Mouse (Mus musculus): ENCODE measurements around the gene Dcst2. TPM values are rescaled to one million over a fixed set of nuclear protein-coding genes. Genes with fewer than 3 reads are reported as not detected.
A peak's percentile ranks its signal among the peaks of the same experiment; 100 is the strongest.

Gene Dcst2
- polyA plus RNA-seq, 1 experiment = not detected

DNA sequence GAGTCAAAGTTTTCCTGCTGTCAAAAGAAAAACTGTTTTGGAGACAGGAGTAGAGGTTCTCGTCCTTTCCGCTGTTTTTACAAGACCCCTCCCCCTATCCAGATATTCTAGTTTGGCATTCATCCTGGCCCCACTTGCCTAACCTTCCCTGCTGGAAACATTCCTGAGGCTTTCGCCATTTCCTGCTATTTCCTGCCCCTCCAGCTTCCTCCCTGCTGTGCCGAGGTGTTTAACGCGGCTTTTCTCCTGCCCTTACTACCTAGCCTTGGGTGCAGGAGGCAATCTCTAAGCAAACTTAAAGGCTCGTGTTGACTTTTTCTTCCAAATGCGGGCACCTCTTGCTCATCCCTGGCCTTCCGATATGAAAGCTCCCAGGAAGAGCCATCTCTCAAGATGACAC lies 57.8 kb downstream of the Dcst2 start:
- peaks cover 3% of the 10 kb centered on the region for H3K9me3 ChIP-seq (ENCODE audit: control insufficient read depth, low read length)
- H3K4me1 ChIP-seq (ENCODE audit: control insufficient read depth) = peaks cover 71% of the 10 kb centered on the region
- H3K36me3 ChIP-seq (ENCODE audit: control insufficient read depth) = peaks cover 58% of the 10 kb centered on the region
- no peak for TF ChIP-seq TAL1 (IDR thresholded peaks at IDR 0.05; ENCODE audit: low read length)
- TF ChIP-seq GATA1 (IDR thresholded peaks at IDR 0.05; ENCODE audit: low read length) = no peak
- peak overlapping the region; percentile 96 for H3K4me3 ChIP-seq (replicated peaks)
- no peaks in the 10 kb centered on the region for H3K27me3 ChIP-seq (ENCODE audit: control insufficient read depth)

DNA sequence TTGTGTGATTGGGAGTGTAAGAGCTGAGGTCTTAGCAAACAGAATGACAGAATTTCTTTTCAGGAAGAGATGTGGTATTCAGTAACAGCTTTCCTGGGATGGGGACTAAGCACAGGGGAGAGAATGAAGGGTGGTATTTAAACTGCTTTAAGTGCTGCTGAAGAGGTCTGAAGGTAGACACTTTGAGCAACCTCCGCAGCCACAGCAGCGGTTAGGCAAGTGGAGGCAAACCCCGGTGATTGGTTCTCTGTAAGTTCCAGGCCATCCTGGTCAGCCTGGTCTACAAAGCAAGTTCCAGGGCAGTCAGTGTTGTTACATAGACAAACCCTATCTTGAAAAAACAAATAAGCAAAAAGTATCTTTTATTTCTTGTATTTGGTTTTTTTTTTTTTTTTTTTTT lies 58.2 kb downstream of the Dcst2 start:
- TF ChIP-seq TAL1 (IDR thresholded peaks at IDR 0.05; ENCODE audit: low read length) (no peak), GATA1 (IDR thresholded peaks at IDR 0.05; ENCODE audit: low read length) (no peak)
- Histone ChIP-seq H3K9me3 (ENCODE audit: control insufficient read depth, low read length) (peaks cover under 1% of the 10 kb centered on the region), H3K27me3 (ENCODE audit: control insufficient read depth) (no peaks in the 10 kb centered on the region), H3K4me3 (replicated peaks) (peak overlapping the region; percentile 96), H3K36me3 (ENCODE audit: control insufficient read depth) (peaks cover 58% of the 10 kb centered on the region), H3K4me1 (ENCODE audit: control insufficient read depth) (peaks cover 75% of the 10 kb centered on the region)

- no peak for TF ChIP-seq GATA1 (IDR thresholded peaks at IDR 0.05; ENCODE audit: low read length)
- no peaks in the 10 kb centered on the region for H3K27me3 ChIP-seq (ENCODE audit: control insufficient read depth)
- peak overlapping the region; percentile 71 for H3K4me3 ChIP-seq (replicated peaks)
- no peaks in the 10 kb centered on the region for H3K9me3 ChIP-seq (ENCODE audit: control insufficient read depth, low read length)
- peaks cover 80% of the 10 kb centered on the region for H3K4me1 ChIP-seq (ENCODE audit: control insufficient read depth)
- peaks cover 58% of the 10 kb centered on the region for H3K36me3 ChIP-seq (ENCODE audit: control insufficient read depth)
These were observed 58.6 kb downstream of the Dcst2 start for GRCm38 (mm10) chr3:89420421-89420820.

- peaks cover 58% of the 10 kb centered on the region for H3K36me3 ChIP-seq (ENCODE audit: control insufficient read depth)
- TF ChIP-seq GATA1 (IDR thresholded peaks at IDR 0.05; ENCODE audit: low read length) = no peak
These were observed 59.4 kb downstream of the Dcst2 start for GRCm38 (mm10) chr3:89421002-89421774.

GRCm38 (mm10) chr3:89421810-89422473 lies 60.2 kb downstream of the Dcst2 start:
- no peak for TF ChIP-seq TAL1 (IDR thresholded peaks at IDR 0.05; ENCODE audit: low read length)
- TF ChIP-seq GATA1 (IDR thresholded peaks at IDR 0.05; ENCODE audit: low read length) = no peak
- Histone ChIP-seq H3K36me3 (ENCODE audit: control insufficient read depth) (peaks cover 58% of the 10 kb centered on the region), H3K9me3 (ENCODE audit: control insufficient read depth, low read length) (no peaks in the 10 kb centered on the region), H3K4me1 (ENCODE audit: control insufficient read depth) (peaks cover 84% of the 10 kb centered on the region), H3K4me3 (replicated peaks) (peak overlapping the region; percentile 71), H3K27me3 (ENCODE audit: control insufficient read depth) (no peaks in the 10 kb centered on the region)

More at GRCm38 (mm10) chr3:89421002-89421774, 59.4 kb downstream of the Dcst2 start:
- no peaks in the 10 kb centered on the region for H3K9me3 ChIP-seq (ENCODE audit: control insufficient read depth, low read length)
- peak overlapping the region; percentile 71 for H3K4me3 ChIP-seq (replicated peaks)
- peaks cover 84% of the 10 kb centered on the region for H3K4me1 ChIP-seq (ENCODE audit: control insufficient read depth)
- no peaks in the 10 kb centered on the region for H3K27me3 ChIP-seq (ENCODE audit: control insufficient read depth)

GRCm38 (mm10) chr3:89422556-89423205 lies 60.9 kb downstream of the Dcst2 start:
- no peaks in the 10 kb centered on the region for H3K27me3 ChIP-seq (ENCODE audit: control insufficient read depth)
- no peaks in the 10 kb centered on the region for H3K9me3 ChIP-seq (ENCODE audit: control insufficient read depth, low read length)
- H3K4me1 ChIP-seq (ENCODE audit: control insufficient read depth) = peaks cover 86% of the 10 kb centered on the region
- peak overlapping the region; percentile 71 for H3K4me3 ChIP-seq (replicated peaks)
- H3K36me3 ChIP-seq (ENCODE audit: control insufficient read depth) = peaks cover 66% of the 10 kb centered on the region
- no peak for TF ChIP-seq GATA1 (IDR thresholded peaks at IDR 0.05; ENCODE audit: low read length)
- no peak for TF ChIP-seq TAL1 (IDR thresholded peaks at IDR 0.05; ENCODE audit: low read length)

DNA sequence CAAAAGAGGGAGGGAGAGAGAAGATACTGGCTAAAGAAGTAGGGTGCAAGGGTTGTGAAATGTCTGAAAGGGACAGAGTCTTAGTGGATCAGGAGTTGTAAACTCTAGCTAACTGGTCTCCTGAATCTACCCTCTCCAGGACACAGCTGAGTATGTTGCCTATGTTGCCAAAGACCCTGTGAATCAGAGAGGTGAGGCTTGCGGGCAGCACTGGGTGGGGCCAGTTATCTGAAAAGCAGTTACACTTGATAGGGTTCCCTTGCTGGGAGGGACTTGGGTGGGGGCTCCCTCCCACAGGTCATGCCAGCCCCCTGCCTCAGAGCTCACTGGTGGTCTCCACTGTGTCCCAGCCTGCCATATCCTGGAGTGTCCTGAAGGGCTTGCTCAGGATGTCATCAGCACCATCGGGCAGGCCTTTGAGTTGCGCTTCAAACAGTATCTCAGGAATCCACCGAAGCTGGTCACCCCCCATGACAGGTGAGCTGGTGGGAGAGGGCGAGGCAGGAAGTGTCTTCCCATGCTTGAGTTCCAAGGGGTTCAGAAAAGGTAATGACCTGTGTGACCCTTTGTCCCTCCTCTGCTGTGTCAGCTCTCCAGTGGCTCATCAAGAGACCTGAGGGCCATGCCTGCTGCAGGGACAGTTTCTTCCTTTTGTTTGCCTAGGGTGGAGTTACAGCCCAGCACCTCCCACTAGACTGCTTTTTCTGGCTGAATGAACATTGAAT lies 62.8 kb downstream of the Dcst2 start:
- H3K4me3 ChIP-seq (replicated peaks) = peak overlapping the region; percentile 55
- TF ChIP-seq GATA1 (IDR thresholded peaks at IDR 0.05; ENCODE audit: low read length) = no peak
- H3K27me3 ChIP-seq (ENCODE audit: control insufficient read depth) = no peaks in the 10 kb centered on the region
- H3K36me3 ChIP-seq (ENCODE audit: control insufficient read depth) = peaks cover 82% of the 10 kb centered on the region
- H3K4me1 ChIP-seq (ENCODE audit: control insufficient read depth) = peaks cover 83% of the 10 kb centered on the region
- no peaks in the 10 kb centered on the region for H3K9me3 ChIP-seq (ENCODE audit: control insufficient read depth, low read length)

DNA sequence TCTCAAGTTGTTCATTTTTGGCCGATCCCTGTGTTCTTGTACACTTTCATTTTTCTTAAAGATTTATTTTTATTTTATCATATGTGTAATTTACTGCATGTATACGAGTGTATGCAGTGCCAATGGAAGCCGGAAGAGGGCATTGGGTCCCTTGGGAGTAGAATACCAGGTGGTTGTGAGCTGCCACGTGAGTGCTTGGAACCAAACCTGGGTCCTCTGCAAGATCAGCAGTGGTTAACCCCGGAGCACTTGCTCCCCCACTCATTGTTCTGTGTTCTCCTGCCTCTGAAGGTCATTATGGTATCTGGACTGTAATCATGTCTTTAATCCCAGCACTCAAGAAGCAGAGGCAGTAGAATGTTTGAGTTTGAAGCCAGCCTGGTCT lies 63.4 kb downstream of the Dcst2 start:
- TF ChIP-seq TAL1 (IDR thresholded peaks at IDR 0.05; ENCODE audit: low read length) (no peak), GATA1 (IDR thresholded peaks at IDR 0.05; ENCODE audit: low read length) (no peak)
- Histone ChIP-seq H3K4me3 (replicated peaks) (peak overlapping the region; percentile 55), H3K9me3 (ENCODE audit: control insufficient read depth, low read length) (no peaks in the 10 kb centered on the region), H3K36me3 (ENCODE audit: control insufficient read depth) (peaks cover 85% of the 10 kb centered on the region), H3K4me1 (ENCODE audit: control insufficient read depth) (peaks cover 82% of the 10 kb centered on the region), H3K27me3 (ENCODE audit: control insufficient read depth) (no peaks in the 10 kb centered on the region)

GRCm38 (mm10) chr3:89425876-89426275 lies 64.1 kb downstream of the Dcst2 start:
- Histone ChIP-seq H3K9me3 (ENCODE audit: control insufficient read depth, low read length) (no peaks in the 10 kb centered on the region), H3K36me3 (ENCODE audit: control insufficient read depth) (peaks cover 81% of the 10 kb centered on the region), H3K4me3 (replicated peaks) (peak overlapping the region; percentile 55), H3K4me1 (ENCODE audit: control insufficient read depth) (peaks cover 84% of the 10 kb centered on the region), H3K27me3 (ENCODE audit: control insufficient read depth) (no peaks in the 10 kb centered on the region)
- TF ChIP-seq GATA1 (IDR thresholded peaks at IDR 0.05; ENCODE audit: low read length) = 0 out of 2 replicates have a peak, but pooled peaks have one; percentile 8
- TF ChIP-seq TAL1 (IDR thresholded peaks at IDR 0.05; ENCODE audit: low read length) = peak; percentile 55; the same call in 2 of the 3 replicates

Other genes starting within 250 kb of the Dcst2 start
- 50.9 and 55.5 TPM in 2 replicates for gene Pklr, start 225.8 kb upstream of the Dcst2 start, polyA plus RNA-seq (2012)
- gene Hcn3, start 201.8 kb upstream of the Dcst2 start, polyA plus RNA-seq (2012) = 0.02 TPM in 2 replicates
- 2.4 and 3.0 TPM in 2 replicates for gene Clk2, start 197.2 kb upstream of the Dcst2 start, polyA plus RNA-seq (2012)
- gene Scamp3, start 184.5 kb upstream of the Dcst2 start, polyA plus RNA-seq (2012) = 18.8 and 19.5 TPM in 2 replicates
- 0.60 and 0.84 TPM in 2 replicates for gene Fam189b, start 178.8 kb upstream of the Dcst2 start, polyA plus RNA-seq (2012)
- 0.40 and 0.57 TPM in 2 replicates for gene Gba, start 159.0 kb upstream of the Dcst2 start, polyA plus RNA-seq (2012)
- gene Thbs3, start 146.8 kb upstream of the Dcst2 start, polyA plus RNA-seq (2012) = 0.03 and 0.04 TPM in 2 replicates
- 29.8 and 31.7 TPM in 2 replicates for gene Mtx1, start 134.9 kb upstream of the Dcst2 start, polyA plus RNA-seq (2012)
- not detected in 2 replicates for gene Muc1, start 132.9 kb upstream of the Dcst2 start, polyA plus RNA-seq (2012)
- gene Krtcap2, start 116.0 kb upstream of the Dcst2 start, polyA plus RNA-seq (2012) = 4.0 and 4.8 TPM in 2 replicates
- gene Trim46, start 115.7 kb upstream of the Dcst2 start, polyA plus RNA-seq (2012) = 0.02 TPM in 1 of 2 replicates, not detected in the other
- 25.2 and 26.1 TPM in 2 replicates for gene Dpm3, start 102.6 kb upstream of the Dcst2 start, polyA plus RNA-seq (2012)
- 0.07 and 0.18 TPM in 2 replicates for gene Slc50a1, start 91.4 kb upstream of the Dcst2 start, polyA plus RNA-seq (2012)
- gene Efna1, start 80.8 kb upstream of the Dcst2 start, polyA plus RNA-seq (2012) = 0.03 and 0.04 TPM in 2 replicates
- gene Efna3, start 39.0 kb upstream of the Dcst2 start, polyA plus RNA-seq (2012) = not detected in 2 replicates
- gene Efna4, start 23.9 kb upstream of the Dcst2 start, polyA plus RNA-seq (2012) = not detected in 2 replicates
- 0.50 and 0.70 TPM in 2 replicates for gene Adam15, start 12.0 kb upstream of the Dcst2 start, polyA plus RNA-seq (2012)
- gene Dcst1, start 3.3 kb downstream of the Dcst2 start, polyA plus RNA-seq (2012) = 0.10 TPM in 1 of 2 replicates, not detected in the other
- 0.38 and 0.46 TPM in 2 replicates for gene Zbtb7b, start 32.8 kb downstream of the Dcst2 start, polyA plus RNA-seq (2012)
- gene Lenep, start 40.8 kb downstream of the Dcst2 start, polyA plus RNA-seq (2012) = 0.04 TPM in 1 of 2 replicates, not detected in the other
- 1.3 and 1.6 TPM in 2 replicates for gene Flad1, start 49.9 kb downstream of the Dcst2 start, polyA plus RNA-seq (2012)
- gene Cks1b, start 56.4 kb downstream of the Dcst2 start, polyA plus RNA-seq (2012) = 6.9 and 7.4 TPM in 2 replicates
- gene Shc1, start 56.5 kb downstream of the Dcst2 start, polyA plus RNA-seq (2012) = 11.4 and 12.7 TPM in 2 replicates
- 5.9 TPM in 2 replicates for gene Pygo2, start 68.2 kb downstream of the Dcst2 start, polyA plus RNA-seq (2012)
- 0.13 and 0.21 TPM in 2 replicates for gene Pbxip1, start 74.7 kb downstream of the Dcst2 start, polyA plus RNA-seq (2012)
- 1.3 and 1.4 TPM in 2 replicates for gene Pmvk, start 92.6 kb downstream of the Dcst2 start, polyA plus RNA-seq (2012)
- gene Kcnn3, start 158.2 kb downstream of the Dcst2 start, polyA plus RNA-seq (2012) = 0.02 TPM in 1 of 2 replicates, not detected in the other